Mouse (Mus musculus) embryonic facial prominence, embryonic 11.5 days (tissue): ENCODE results near the gene Ralgapa2. TPM values are rescaled to one million over a fixed set of nuclear protein-coding genes. Genes with fewer than 3 reads are reported as not detected.

Experiments used
- ATAC-seq: fragments of 200-750 bp; cut with Nextera tagmentation; replicated peaks from 2 replicates; pipeline ENCODE4 v1.8.0; 2017; ENCODE audit warnings: low read depth; ENCODE audit not compliant: insufficient number of reproducible peaks, low FRiP score, low TSS enrichment
- DNase-seq: peaks from one replicate; pipeline ENCODE4 v3.0.0-alpha.2; 2015; ENCODE audit warnings: low spot score
- H3K27ac ChIP-seq: fragments of 300-500 bp; sonication (generic); replicated peaks from 2 replicates; pipeline ENCODE4 v1.5.1; 2014; ENCODE audit warnings: mild to moderate bottlenecking, low read depth, low read length, control low read depth
- H3K27me3 ChIP-seq: fragments of 300-500 bp; sonication (generic); 2 replicates; pipeline ENCODE4 v1.6.1; 2014; ENCODE audit warnings: mild to moderate bottlenecking, low read length, moderate library complexity, mixed read lengths; ENCODE audit not compliant: control insufficient read depth, insufficient read depth
- H3K36me3 ChIP-seq: fragments of 300-500 bp; sonication (generic); replicated peaks from 2 replicates; pipeline ENCODE4 v1.6.1; 2014; ENCODE audit warnings: low read depth, mild to moderate bottlenecking, low read length, moderate library complexity, mixed read lengths; ENCODE audit not compliant: control insufficient read depth, insufficient read depth
- H3K4me1 ChIP-seq: fragments of 300-500 bp; sonication (generic); 2 replicates; pipeline ENCODE4 v1.6.1; 2014; ENCODE audit warnings: low read length, mixed read lengths; ENCODE audit not compliant: control insufficient read depth, insufficient read depth
- H3K4me2 ChIP-seq: fragments of 300-500 bp; sonication (generic); 2 replicates; pipeline ENCODE4 v1.6.1; 2014; ENCODE audit warnings: low read depth, mild to moderate bottlenecking, control low read depth, low read length, moderate library complexity
- H3K4me3 ChIP-seq: fragments of 300-500 bp; sonication (generic); 2 replicates; pipeline ENCODE4 v1.5.1; 2014; ENCODE audit warnings: low read depth, low read length, control low read depth
- H3K9ac ChIP-seq: fragments of 300-500 bp; sonication (generic); replicated peaks from 2 replicates; pipeline ENCODE4 v1.6.1; 2014; ENCODE audit warnings: mild to moderate bottlenecking, control low read depth, low read length
- H3K9me3 ChIP-seq: fragments of 300-500 bp; sonication (generic); replicated peaks from 2 replicates; pipeline ENCODE4 v1.6.1; 2016; ENCODE audit warnings: mild to moderate bottlenecking, low read length, inconsistent platforms, mixed read lengths; ENCODE audit not compliant: control insufficient read depth
- WGBS: fragments of 180-500 bp; shearing (Covaris S2); extraction: QIAGEN DNeasy Blood & Tissue Kit; methylation state at CpG from one replicate; pipeline ENCODE4 v1.1.7; 2014; 5-methylcytosine and 5-hydroxymethylcytosine counted together
- polyA plus RNA-seq: library from polyadenylated mRNA; unstranded; fragments of >200 nt; fragmentation: Nextera tagmentation; extraction: Ambion mirVana; gene quantifications from 2 replicates; pipeline ENCODE4 v1.2.1, GENCODE M21; 2014

The Ralgapa2 gene
- polyA plus RNA-seq, 1 experiment from 2014 or later: 8.2 TPM

- H3K4me3 ChIP-seq: no peak overlapping the region
- H3K27ac ChIP-seq: no peak overlapping the region
- H3K9ac ChIP-seq: no peak overlapping the region
- H3K4me2 ChIP-seq: no peak overlapping the region
- H3K4me1 ChIP-seq: no peaks in the 10 kb centered on the region
- no peak for DNase-seq
- no peaks in the 10 kb centered on the region for H3K36me3 ChIP-seq
- H3K27me3 ChIP-seq: no peaks in the 10 kb centered on the region
- ATAC-seq: no peak
- H3K9me3 ChIP-seq: no peaks in the 10 kb centered on the region
- 85% methylated on average over 5 of the region's 5 CpGs for WGBS
Measured at GRCm38 (mm10) chr2:146331894-146332476, 180.2 kb downstream of the Ralgapa2 start.

DNA sequence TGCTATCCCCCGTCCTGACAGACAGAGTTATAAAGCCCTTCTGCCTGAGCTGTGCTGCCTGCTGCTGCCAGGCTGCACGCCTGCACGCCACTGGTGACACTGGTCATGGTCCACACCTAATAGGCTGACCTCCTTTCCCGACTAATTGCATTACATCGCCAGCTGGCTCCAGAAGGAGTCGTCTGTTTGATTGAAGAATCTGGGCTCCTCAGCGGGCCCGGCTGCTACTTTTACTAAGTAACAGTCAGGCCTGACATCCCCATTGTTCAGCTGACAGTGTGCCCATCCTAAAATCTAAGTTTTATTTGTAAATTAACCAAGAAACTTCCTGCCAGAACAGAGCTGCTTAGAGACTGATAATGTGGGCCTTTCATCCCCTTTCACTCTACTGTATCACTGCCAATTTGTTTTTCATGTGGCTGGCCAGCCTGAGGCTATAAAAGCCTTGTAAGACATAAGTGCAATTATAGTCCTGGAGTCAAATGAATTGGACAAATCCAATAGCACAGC is 181.3 kb downstream of the Ralgapa2 start:
- Histone ChIP-seq H3K27ac (no peak overlapping the region), H3K4me1 (no peaks in the 10 kb centered on the region), H3K9ac (no peak overlapping the region), H3K36me3 (no peaks in the 10 kb centered on the region), H3K9me3 (no peaks in the 10 kb centered on the region), H3K27me3 (no peaks in the 10 kb centered on the region), H3K4me3 (no peak overlapping the region), H3K4me2 (no peak overlapping the region)
- DNase-seq: peak; percentile 35
- 8% methylated on average over 8 of the region's 8 CpGs for WGBS
- peak; percentile 79 for ATAC-seq

- no peaks in the 10 kb centered on the region for H3K27me3 ChIP-seq
- DNase-seq: no peak
- no peak overlapping the region for H3K4me3 ChIP-seq
- H3K36me3 ChIP-seq: no peaks in the 10 kb centered on the region
- no peak overlapping the region for H3K27ac ChIP-seq
- ATAC-seq: no peak
- H3K9me3 ChIP-seq: no peaks in the 10 kb centered on the region
- H3K4me2 ChIP-seq: no peak overlapping the region
- WGBS: 83% methylated on average over 1 of the region's 1 CpGs
- H3K4me1 ChIP-seq: no peaks in the 10 kb centered on the region
- H3K9ac ChIP-seq: no peak overlapping the region
Measured at GRCm38 (mm10) chr2:146330101-146330500, 182.0 kb downstream of the Ralgapa2 start.

GRCm38 (mm10) chr2:146326654-146327053 is 185.5 kb downstream of the Ralgapa2 start:
- Histone ChIP-seq H3K27me3 (no peaks in the 10 kb centered on the region), H3K9ac (no peak overlapping the region), H3K27ac (no peak overlapping the region), H3K4me1 (no peaks in the 10 kb centered on the region), H3K4me3 (no peak overlapping the region), H3K36me3 (no peaks in the 10 kb centered on the region), H3K9me3 (no peaks in the 10 kb centered on the region), H3K4me2 (no peak overlapping the region)
- WGBS: 54% methylated on average over 1 of the region's 1 CpGs
- ATAC-seq (no peak), DNase-seq (no peak)

GRCm38 (mm10) chr2:146324907-146325715 is 187.0 kb downstream of the Ralgapa2 start:
- no peak overlapping the region for H3K4me3 ChIP-seq
- no peaks in the 10 kb centered on the region for H3K36me3 ChIP-seq
- 17% methylated on average over 15 of the region's 15 CpGs for WGBS
- DNase-seq (peak; percentile 52), ATAC-seq (peak; percentile 75; the same call in 1 of the 2 replicates)
- no peak overlapping the region for H3K9ac ChIP-seq
- no peaks in the 10 kb centered on the region for H3K4me1 ChIP-seq
- H3K4me2 ChIP-seq: no peak overlapping the region
- H3K27me3 ChIP-seq: no peaks in the 10 kb centered on the region
- H3K9me3 ChIP-seq: no peaks in the 10 kb centered on the region
- no peak overlapping the region; the same call in 1 of the 2 replicates for H3K27ac ChIP-seq

DNA sequence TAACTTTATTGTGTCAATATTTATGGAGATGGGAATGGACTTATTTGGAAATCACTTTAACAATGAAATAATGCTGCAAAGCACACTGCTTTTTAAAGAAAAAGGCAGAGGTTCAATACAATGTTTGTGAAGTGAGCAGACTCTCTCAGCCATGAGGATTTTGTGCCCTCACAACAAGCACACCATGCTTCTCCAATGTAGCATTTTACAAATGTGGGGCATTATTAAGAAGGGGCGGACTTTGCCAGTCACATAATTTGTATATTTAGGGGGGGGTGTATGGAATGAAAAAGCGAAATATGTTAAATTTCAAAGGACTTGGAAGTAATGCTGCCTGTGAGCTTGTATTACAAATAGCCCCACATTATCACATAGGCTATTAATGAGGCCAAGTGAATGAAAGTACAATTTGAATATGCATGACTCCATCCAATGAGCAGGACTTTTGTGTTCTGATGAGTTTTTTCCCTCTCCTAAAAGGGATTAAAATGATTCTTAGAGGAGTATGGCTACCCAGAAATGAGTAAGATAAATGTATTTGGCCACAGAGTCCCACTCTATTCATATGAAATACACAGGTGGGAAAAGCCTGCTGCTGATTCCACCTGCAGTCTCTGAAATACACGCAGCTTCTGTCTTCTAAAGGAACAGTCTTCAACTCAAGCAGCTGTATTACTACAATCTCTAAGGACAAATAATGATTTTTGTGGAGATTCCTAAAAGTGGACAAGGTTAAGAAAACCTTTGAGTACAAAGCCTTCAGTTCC is 187.8 kb downstream of the Ralgapa2 start:
- ATAC-seq (no peak), DNase-seq (no peak)
- no peak overlapping the region for H3K4me2 ChIP-seq
- no peak overlapping the region for H3K27ac ChIP-seq
- no peak overlapping the region for H3K9ac ChIP-seq
- 73% methylated on average over 3 of the region's 3 CpGs for WGBS
- no peaks in the 10 kb centered on the region for H3K4me1 ChIP-seq
- H3K4me3 ChIP-seq: no peak overlapping the region
- no peaks in the 10 kb centered on the region for H3K27me3 ChIP-seq
- H3K36me3 ChIP-seq: no peaks in the 10 kb centered on the region
- H3K9me3 ChIP-seq: no peaks in the 10 kb centered on the region

DNA sequence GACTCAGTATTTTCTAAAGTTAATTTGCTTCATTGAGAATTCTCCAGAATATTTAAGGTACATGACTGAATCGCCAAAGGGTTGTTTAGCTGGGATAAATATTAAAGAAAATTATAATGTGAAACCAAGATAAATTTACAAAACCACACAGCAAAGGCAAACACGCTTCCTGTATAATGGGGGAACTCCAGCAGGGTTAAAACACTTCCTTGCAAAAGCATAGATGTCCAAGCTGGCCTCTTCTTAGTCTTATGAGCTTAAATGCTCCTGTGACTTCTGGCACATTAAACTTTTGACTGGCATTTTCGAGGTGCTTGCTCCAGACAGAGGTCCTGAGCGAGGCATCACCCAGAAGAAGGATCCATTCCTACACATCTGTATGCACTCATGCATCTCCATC is 188.6 kb downstream of the Ralgapa2 start:
- no peaks in the 10 kb centered on the region for H3K9me3 ChIP-seq
- H3K4me2 ChIP-seq: no peak overlapping the region
- no peaks in the 10 kb centered on the region for H3K36me3 ChIP-seq
- no peak overlapping the region for H3K4me3 ChIP-seq
- no peaks in the 10 kb centered on the region for H3K4me1 ChIP-seq
- WGBS: 78% methylated on average over 4 of the region's 4 CpGs
- no peak overlapping the region for H3K9ac ChIP-seq
- ATAC-seq: no peak
- H3K27me3 ChIP-seq: no peaks in the 10 kb centered on the region
- no peak for DNase-seq
- no peak overlapping the region for H3K27ac ChIP-seq
